Mouse (Mus musculus): ENCODE measurements around the gene Acoxl. TPM values are rescaled to one million over a fixed set of nuclear protein-coding genes. Genes with fewer than 3 reads are reported as not detected.

The Acoxl gene
- polyA plus RNA-seq, 1 experiment from 2014 or later = not detected

- Histone ChIP-seq H3K4me3 (replicated peaks; ENCODE audit: low read length) (no peak overlapping the region), H3K9ac (replicated peaks; ENCODE audit: low read depth, low read length) (no peak overlapping the region), H3K4me2 (ENCODE audit: low read length) (no peak overlapping the region), H3K27ac (ENCODE audit: low read length) (no peak overlapping the region), H3K9me3 (ENCODE audit: control insufficient read depth, low read length) (no peaks in the 10 kb centered on the region), H3K4me1 (replicated peaks; ENCODE audit: control insufficient read depth, insufficient read depth, low read length) (no peaks in the 10 kb centered on the region), H3K27me3 (replicated peaks; ENCODE audit: control insufficient read depth, insufficient read depth, low read length) (no peaks in the 10 kb centered on the region), H3K36me3 (ENCODE audit: control insufficient read depth, insufficient read depth) (no peaks in the 10 kb centered on the region)
- no peak for ATAC-seq
- 74% methylated on average over 4 of the region's 4 CpGs for WGBS
These were observed 71.1 kb downstream of the Acoxl start for GRCm38 (mm10) chr2:127909790-127910189.

GRCm38 (mm10) chr2:127911579-127911978 lies 72.9 kb downstream of the Acoxl start:
- Histone ChIP-seq H3K4me3 (replicated peaks; ENCODE audit: low read length) (no peak overlapping the region), H3K4me2 (ENCODE audit: low read length) (no peak overlapping the region), H3K27ac (ENCODE audit: low read length) (no peak overlapping the region), H3K27me3 (replicated peaks; ENCODE audit: control insufficient read depth, insufficient read depth, low read length) (no peaks in the 10 kb centered on the region), H3K9me3 (ENCODE audit: control insufficient read depth, low read length) (no peaks in the 10 kb centered on the region), H3K36me3 (ENCODE audit: control insufficient read depth, insufficient read depth) (no peaks in the 10 kb centered on the region), H3K9ac (replicated peaks; ENCODE audit: low read depth, low read length) (no peak overlapping the region), H3K4me1 (replicated peaks; ENCODE audit: control insufficient read depth, insufficient read depth, low read length) (no peaks in the 10 kb centered on the region; the same call in 1 of the 2 replicates)
- WGBS = 81% methylated on average over 3 of the region's 3 CpGs
- ATAC-seq = no peak

- H3K9ac ChIP-seq (replicated peaks; ENCODE audit: low read depth, low read length) = no peak overlapping the region
- H3K36me3 ChIP-seq (ENCODE audit: control insufficient read depth, insufficient read depth) = no peaks in the 10 kb centered on the region
- ATAC-seq = no peak
- H3K27me3 ChIP-seq (replicated peaks; ENCODE audit: control insufficient read depth, insufficient read depth, low read length) = no peaks in the 10 kb centered on the region
- H3K9me3 ChIP-seq (ENCODE audit: control insufficient read depth, low read length) = no peaks in the 10 kb centered on the region
- no peaks in the 10 kb centered on the region; the same call in 1 of the 2 replicates for H3K4me1 ChIP-seq (replicated peaks; ENCODE audit: control insufficient read depth, insufficient read depth, low read length)
- no peak overlapping the region for H3K4me3 ChIP-seq (replicated peaks; ENCODE audit: low read length)
- no peak overlapping the region for H3K4me2 ChIP-seq (ENCODE audit: low read length)
- H3K27ac ChIP-seq (ENCODE audit: low read length) = no peak overlapping the region
- WGBS = 87% methylated on average over 5 of the region's 5 CpGs
These were observed 75.4 kb downstream of the Acoxl start for GRCm38 (mm10) chr2:127914047-127914446.

GRCm38 (mm10) chr2:127916804-127917410 lies 78.2 kb downstream of the Acoxl start:
- Histone ChIP-seq H3K27ac (ENCODE audit: low read length) (no peak overlapping the region), H3K4me2 (ENCODE audit: low read length) (no peak overlapping the region), H3K36me3 (ENCODE audit: control insufficient read depth, insufficient read depth) (no peaks in the 10 kb centered on the region), H3K9ac (replicated peaks; ENCODE audit: low read depth, low read length) (no peak overlapping the region), H3K27me3 (replicated peaks; ENCODE audit: control insufficient read depth, insufficient read depth, low read length) (no peaks in the 10 kb centered on the region), H3K9me3 (ENCODE audit: control insufficient read depth, low read length) (no peaks in the 10 kb centered on the region), H3K4me3 (replicated peaks; ENCODE audit: low read length) (no peak overlapping the region), H3K4me1 (replicated peaks; ENCODE audit: control insufficient read depth, insufficient read depth, low read length) (no peaks in the 10 kb centered on the region; the same call in 1 of the 2 replicates)
- WGBS = 68% methylated on average over 7 of the region's 7 CpGs
- no peak for ATAC-seq

GRCm38 (mm10) chr2:127919740-127920139 lies 81.1 kb downstream of the Acoxl start:
- Histone ChIP-seq H3K9me3 (ENCODE audit: control insufficient read depth, low read length) (no peaks in the 10 kb centered on the region), H3K36me3 (ENCODE audit: control insufficient read depth, insufficient read depth) (no peaks in the 10 kb centered on the region), H3K27me3 (replicated peaks; ENCODE audit: control insufficient read depth, insufficient read depth, low read length) (no peaks in the 10 kb centered on the region), H3K4me3 (replicated peaks; ENCODE audit: low read length) (no peak overlapping the region), H3K9ac (replicated peaks; ENCODE audit: low read depth, low read length) (no peak overlapping the region), H3K4me1 (replicated peaks; ENCODE audit: control insufficient read depth, insufficient read depth, low read length) (no peaks in the 10 kb centered on the region; the same call in 1 of the 2 replicates), H3K27ac (ENCODE audit: low read length) (no peak overlapping the region), H3K4me2 (ENCODE audit: low read length) (no peak overlapping the region)
- WGBS = 86% methylated on average over 1 of the region's 1 CpGs
- ATAC-seq = no peak

- WGBS = 66% methylated on average over 22 of the region's 22 CpGs
These were observed 83.6 kb downstream of the Acoxl start for GRCm38 (mm10) chr2:127922036-127922901.

GRCm38 (mm10) chr2:127923077-127923680 lies 84.5 kb downstream of the Acoxl start:
- WGBS = 82% methylated on average over 5 of the region's 5 CpGs
- Histone ChIP-seq H3K9ac (replicated peaks; ENCODE audit: low read depth, low read length) (no peak overlapping the region), H3K9me3 (ENCODE audit: control insufficient read depth, low read length) (no peaks in the 10 kb centered on the region), H3K4me3 (replicated peaks; ENCODE audit: low read length) (no peak overlapping the region), H3K36me3 (ENCODE audit: control insufficient read depth, insufficient read depth) (no peaks in the 10 kb centered on the region), H3K27ac (ENCODE audit: low read length) (no peak overlapping the region), H3K27me3 (replicated peaks; ENCODE audit: control insufficient read depth, insufficient read depth, low read length) (no peaks in the 10 kb centered on the region; the same call in 1 of the 2 replicates), H3K4me1 (replicated peaks; ENCODE audit: control insufficient read depth, insufficient read depth, low read length) (no peaks in the 10 kb centered on the region), H3K4me2 (ENCODE audit: low read length) (no peak overlapping the region)
- ATAC-seq = no peak

More at GRCm38 (mm10) chr2:127922036-127922901, 83.6 kb downstream of the Acoxl start:
- Histone ChIP-seq H3K27ac (ENCODE audit: low read length) (no peak overlapping the region), H3K4me2 (ENCODE audit: low read length) (no peak overlapping the region), H3K9me3 (ENCODE audit: control insufficient read depth, low read length) (no peaks in the 10 kb centered on the region), H3K36me3 (ENCODE audit: control insufficient read depth, insufficient read depth) (no peaks in the 10 kb centered on the region), H3K27me3 (replicated peaks; ENCODE audit: control insufficient read depth, insufficient read depth, low read length) (no peaks in the 10 kb centered on the region; the same call in 1 of the 2 replicates), H3K4me3 (replicated peaks; ENCODE audit: low read length) (no peak overlapping the region), H3K9ac (replicated peaks; ENCODE audit: low read depth, low read length) (no peak overlapping the region), H3K4me1 (replicated peaks; ENCODE audit: control insufficient read depth, insufficient read depth, low read length) (no peaks in the 10 kb centered on the region)
- no peak for ATAC-seq

- H3K9ac ChIP-seq (replicated peaks; ENCODE audit: low read depth, low read length) = no peak overlapping the region
- no peaks in the 10 kb centered on the region; the same call in 1 of the 2 replicates for H3K27me3 ChIP-seq (replicated peaks; ENCODE audit: control insufficient read depth, insufficient read depth, low read length)
- H3K27ac ChIP-seq (ENCODE audit: low read length) = no peak overlapping the region
- H3K4me1 ChIP-seq (replicated peaks; ENCODE audit: control insufficient read depth, insufficient read depth, low read length) = 0 out of 2 replicates have a peak, but pooled peaks cover 2% of the 10 kb centered on the region
- H3K4me3 ChIP-seq (replicated peaks; ENCODE audit: low read length) = no peak overlapping the region
- H3K4me2 ChIP-seq (ENCODE audit: low read length) = no peak overlapping the region
- no peaks in the 10 kb centered on the region for H3K9me3 ChIP-seq (ENCODE audit: control insufficient read depth, low read length)
- ATAC-seq = no peak
- WGBS = 70% methylated on average over 9 of the region's 9 CpGs
- no peaks in the 10 kb centered on the region for H3K36me3 ChIP-seq (ENCODE audit: control insufficient read depth, insufficient read depth)
These were observed 88.1 kb downstream of the Acoxl start for GRCm38 (mm10) chr2:127926679-127927324.

Data from forebrain, embryonic 16.5 days (tissue).